Comparison of ENCODE assay signal across 32 mouse cellular contexts in genomic region chr2:79660417-79661185, GRCm38 (mm10). TPM values are rescaled to one million over a fixed set of nuclear protein-coding genes. Genes with fewer than 3 reads are reported as not detected.
A peak's percentile ranks its signal among the peaks of the same experiment; 100 is the strongest.
DNase-seq lines count a peak whose midpoint lies in the region; ATAC-seq and TF ChIP-seq lines count a peak whose summit lies in the region.
"Had no signal": no experiment of that assay in that cellular context is flagged by ENCODE, and none has a peak within 500 bp of the region (broad histone marks: within the 10 kb centered on the region; RNA-seq: fewer than 3 reads in every experiment).

No protein-coding gene starts in this region.

- H3K4me3 ChIP-seq in midbrain, embryonic 11.5 days (ENCODE audit: low read depth, low read length) = no peak overlapping the region
- H3K4me3 ChIP-seq in midbrain, postnatal 0 days (ENCODE audit: low read depth, low read length) = no peak overlapping the region
- H3K4me3 ChIP-seq in kidney, embryonic 14.5 days (ENCODE audit: low read length) = no peak overlapping the region
- H3K4me3 ChIP-seq: gastrocnemius, adult 2 months; heart, embryonic 12.5 days; limb, embryonic 12.5 days; liver, embryonic 15.5 days; midbrain, embryonic 15.5 days had no signal

- no peak overlapping the region for H3K9ac ChIP-seq in midbrain, embryonic 11.5 days (ENCODE audit: low read length)
- no peak overlapping the region for H3K9ac ChIP-seq in midbrain, postnatal 0 days (replicated peaks; ENCODE audit: low read length, poor library complexity, severe bottlenecking)
- H3K9ac ChIP-seq in kidney, embryonic 14.5 days (ENCODE audit: low read depth, low read length) = no peak overlapping the region
- H3K9ac ChIP-seq: heart, embryonic 12.5 days; hindbrain, embryonic 14.5 days; limb, embryonic 12.5 days; liver, embryonic 15.5 days; lung, embryonic 14.5 days; midbrain, embryonic 15.5 days had no signal

- TF ChIP-seq CTCF in midbrain, postnatal 0 days (IDR thresholded peaks at IDR 0.05) = no peak

- no peaks in the 10 kb centered on the region for H3K4me1 ChIP-seq in midbrain, embryonic 11.5 days (ENCODE audit: control insufficient read depth, insufficient read depth, low read length)
- H3K4me1 ChIP-seq in midbrain, postnatal 0 days (ENCODE audit: insufficient read depth, low read length) = no peaks in the 10 kb centered on the region
- no peaks in the 10 kb centered on the region; the same call in 1 of the 2 replicates for H3K4me1 ChIP-seq in kidney, embryonic 14.5 days (ENCODE audit: control insufficient read depth, insufficient read depth, low read length)
- H3K4me1 ChIP-seq: heart, embryonic 12.5 days; liver, embryonic 15.5 days; midbrain, embryonic 15.5 days had no signal

- H3K9me3 ChIP-seq in midbrain, embryonic 11.5 days (ENCODE audit: control insufficient read depth, low read length) = no peaks in the 10 kb centered on the region
- H3K9me3 ChIP-seq in midbrain, postnatal 0 days (ENCODE audit: low read length) = no peaks in the 10 kb centered on the region
- H3K9me3 ChIP-seq in kidney, embryonic 14.5 days (ENCODE audit: control insufficient read depth, low read length) = no peaks in the 10 kb centered on the region
- H3K9me3 ChIP-seq: heart, embryonic 12.5 days; limb, embryonic 12.5 days; liver, embryonic 15.5 days; midbrain, embryonic 15.5 days had no signal

- ATAC-seq in midbrain, embryonic 11.5 days (ENCODE audit: low FRiP score) = no peak
- no peak for ATAC-seq in midbrain, postnatal 0 days (ENCODE audit: low FRiP score)
- peak; percentile 61; the same call in 1 of the 2 replicates for ATAC-seq in kidney, embryonic 14.5 days (ENCODE audit: low FRiP score, low TSS enrichment)
- ATAC-seq: CD4-positive, CD25-positive, alpha-beta regulatory T cell, adult 4 months; intestine, postnatal 0 days; midbrain, embryonic 15.5 days had no signal

- peak; percentile 78 for DNase-seq in midbrain, embryonic 11.5 days (ENCODE audit: low spot score, missing footprints)
- DNase-seq in midbrain, postnatal 0 days (ENCODE audit: low spot score) = no peak
- peak; percentile 78 for DNase-seq in kidney, postnatal 14 days
- DNase-seq in adrenal gland, adult 2 months = no peak
- DNase-seq in left cerebral cortex, adult 9 months (ENCODE audit: low spot score in 2 of 2) = no peak
- no peak for DNase-seq in layer of hippocampus, postnatal 10 days (ENCODE audit: low spot score in 2 of 2)
- DNase-seq: adrenal gland, postnatal 25 days; cerebellum, adult 2 months; cerebellum, postnatal 14 days; gastrocnemius, adult 2 months; gastrocnemius, postnatal 36 days; heart, adult 18-20 months; lung, embryonic 14.5 days; lung, postnatal 14 days; right cerebral cortex, postnatal 4 days; thymus, adult 2 months; thymus, postnatal 4 days had no signal

- H3K27me3 ChIP-seq in midbrain, embryonic 11.5 days (ENCODE audit: control insufficient read depth, insufficient read depth, low read length) = no peaks in the 10 kb centered on the region
- H3K27me3 ChIP-seq in midbrain, postnatal 0 days (ENCODE audit: insufficient read depth, low read length) = no peaks in the 10 kb centered on the region
- no peaks in the 10 kb centered on the region for H3K27me3 ChIP-seq in kidney, embryonic 14.5 days (ENCODE audit: control insufficient read depth, insufficient read depth, low read length)
- H3K27me3 ChIP-seq: heart, embryonic 12.5 days; limb, embryonic 12.5 days; liver, embryonic 15.5 days; midbrain, embryonic 15.5 days had no signal

- H3K36me3 ChIP-seq in midbrain, embryonic 11.5 days (ENCODE audit: control insufficient read depth, insufficient read depth, low read length) = 0 out of 2 replicates have a peak, but pooled peaks cover 2% of the 10 kb centered on the region
- H3K36me3 ChIP-seq in midbrain, postnatal 0 days (ENCODE audit: insufficient read depth, low read length) = peaks cover 18% of the 10 kb centered on the region
- H3K36me3 ChIP-seq in kidney, embryonic 14.5 days (ENCODE audit: control insufficient read depth, insufficient read depth, low read length) = peaks cover 77% of the 10 kb centered on the region
- H3K36me3 ChIP-seq: midbrain, embryonic 15.5 days had no signal

- 73% methylated on average over 12 of the region's 12 CpGs for WGBS in midbrain, embryonic 11.5 days
- 75% methylated on average over 12 of the region's 12 CpGs for WGBS in midbrain, postnatal 0 days
- WGBS in kidney, embryonic 14.5 days = 70% methylated on average over 12 of the region's 12 CpGs

- no peak overlapping the region for H3K4me2 ChIP-seq in midbrain, embryonic 11.5 days
- H3K4me2 ChIP-seq in midbrain, postnatal 0 days (ENCODE audit: low read depth, low read length, poor library complexity, severe bottlenecking) = no peak overlapping the region
- H3K4me2 ChIP-seq in kidney, embryonic 14.5 days (replicated peaks; ENCODE audit: low read depth, low read length) = no peak overlapping the region
- H3K4me2 ChIP-seq: heart, embryonic 12.5 days; hindbrain, embryonic 14.5 days; limb, embryonic 12.5 days; liver, embryonic 15.5 days; lung, embryonic 14.5 days; midbrain, embryonic 15.5 days had no signal

- H3K27ac ChIP-seq in midbrain, embryonic 11.5 days (ENCODE audit: low read depth, low read length) = no peak overlapping the region
- no peak overlapping the region for H3K27ac ChIP-seq in midbrain, postnatal 0 days (ENCODE audit: low read depth, low read length)
- H3K27ac ChIP-seq in kidney, embryonic 14.5 days (ENCODE audit: low read depth, low read length) = no peak overlapping the region
- H3K27ac ChIP-seq: gastrocnemius, adult 2 months; hindbrain, embryonic 14.5 days; limb, embryonic 12.5 days; liver, embryonic 15.5 days; midbrain, embryonic 15.5 days had no signal

RNA-seq across cellular contexts. Expression of gene Itprid2, which starts 25.4 kb away (rescaled TPM):
- 5.8 and 6.1 TPM in 2 replicates for polyA plus RNA-seq in midbrain, embryonic 11.5 days (2014; fragmentation: Nextera tagmentation; extraction: Ambion mirVana)
- 9.7 and 10.0 TPM in 2 replicates for total RNA-seq in midbrain, postnatal 0 days (2014; rRNA removed)
- polyA plus RNA-seq in midbrain, postnatal 0 days (2015; fragmentation: Nextera tagmentation; extraction: Ambion mirVana) = 3.4 TPM in 2 replicates
- polyA plus RNA-seq in kidney, embryonic 14.5 days (2014; fragmentation: Nextera tagmentation; extraction: Ambion mirVana) = 11.4 and 26.5 TPM in 2 replicates
- total RNA-seq in adrenal gland, adult 2 months (2021) = 10 to 100 TPM; 48.2 to 56.8 TPM
- 4.6 and 7.1 TPM in 2 replicates for polyA plus RNA-seq in adrenal gland, adult 2 months (2012; rRNA removed)
- 10 to 100 TPM; 34.3 to 35.4 TPM for total RNA-seq in layer of hippocampus, postnatal 10 days (2021)

RNA-seq across cellular contexts. Expression of gene Ppp1r1c, which starts 47.0 kb away (rescaled TPM):
- polyA plus RNA-seq in midbrain, embryonic 11.5 days (2014; fragmentation: Nextera tagmentation; extraction: Ambion mirVana) = 1.4 and 2.1 TPM in 2 replicates
- 3.7 and 7.4 TPM in 2 replicates for total RNA-seq in midbrain, postnatal 0 days (2014; rRNA removed)
- polyA plus RNA-seq in midbrain, postnatal 0 days (2015; fragmentation: Nextera tagmentation; extraction: Ambion mirVana) = 3.0 and 3.9 TPM in 2 replicates
- not detected in 2 replicates for polyA plus RNA-seq in kidney, embryonic 14.5 days (2014; fragmentation: Nextera tagmentation; extraction: Ambion mirVana)
- not detected for total RNA-seq in adrenal gland, adult 2 months (2021)
- not detected in 2 replicates for polyA plus RNA-seq in adrenal gland, adult 2 months (2012; rRNA removed)
- under 1 TPM in 1 of 2 experiments, not detected in 1; 0.23 TPM for total RNA-seq in layer of hippocampus, postnatal 10 days (2021)
- total RNA-seq: adrenal gland, postnatal 25 days; gastrocnemius, postnatal 36 days; hematopoietic stem cell, adult 5-6 weeks; layer of hippocampus, adult 8-10 months; left cerebral cortex, postnatal 25 days; liver, adult 2 months had no signal
- polyA plus RNA-seq: cortical plate, adult 2 months; forebrain, embryonic 16.5 days; heart, postnatal 0 days; intestine, postnatal 0 days; liver, adult 2 months; liver, embryonic 15.5 days; lung, embryonic 14.5 days; thymus, adult 2 months had no signal

Comparison
In these comparisons a context has a peak if more than half of its experiments do, and no peak if none do; other contexts are left out.
1. DNase-seq: peak in midbrain, embryonic 11.5 days (single experiment) and kidney, postnatal 14 days (single experiment); none in midbrain, postnatal 0 days (single experiment), adrenal gland, adult 2 months (single experiment), left cerebral cortex, adult 9 months (0 of 2) and layer of hippocampus, postnatal 10 days (0 of 2).